Mouse (Mus musculus) gastrocnemius, postnatal 36 days (tissue): Measurements from ENCODE around the gene Sigirr. TPM values are rescaled to one million over a fixed set of nuclear protein-coding genes. Genes with fewer than 3 reads are reported as not detected.

Experiments used
- total RNA-seq, 2 experiments: library from RNA; stranded (reverse); gene quantifications; 2 replicates each; pipeline ENCODE4 v1.2.3; 2021

The Sigirr gene
- total RNA-seq, 2 experiments from 2014 or later = 1.7 to 2.0 TPM

Other genes starting within 250 kb of the Sigirr start
- not detected for gene Gm45785, start 244.2 kb downstream of the Sigirr start, total RNA-seq
- gene Ric8a, start 243.6 kb downstream of the Sigirr start, total RNA-seq = 10 to 100 TPM; 12.6 to 14.9 TPM
- gene Bet1l, start 243.0 kb downstream of the Sigirr start, total RNA-seq = 1 to 10 TPM; 5.2 to 7.9 TPM
- 10 to 100 TPM; 78.3 to 78.9 TPM for gene Psmd13, start 218.6 kb downstream of the Sigirr start, total RNA-seq
- 10 to 100 TPM; 26.0 to 26.3 TPM for gene Sirt3, start 218.3 kb downstream of the Sigirr start, total RNA-seq
- gene Cox8b, start 200.1 kb downstream of the Sigirr start, total RNA-seq = 1,000 to 10,000 TPM; 1,837 to 1,924 TPM
- gene Nlrp6, start 179.7 kb downstream of the Sigirr start, total RNA-seq = not detected
- 1 to 10 TPM; 3.6 to 4.6 TPM for gene Pgghg, start 159.2 kb downstream of the Sigirr start, total RNA-seq
- gene Ifitm5, start 150.3 kb downstream of the Sigirr start, total RNA-seq = under 1 TPM in 1 of 2 experiments, not detected in 1; 0.35 TPM
- not detected for gene Gm45717, start 144.6 kb downstream of the Sigirr start, total RNA-seq
- 10 to 100 TPM; 50.9 to 51.8 TPM for gene Ifitm2, start 144.6 kb downstream of the Sigirr start, total RNA-seq
- under 1 TPM in 1 of 2 experiments, not detected in 1; 0.77 TPM for gene Ifitm1, start 133.4 kb downstream of the Sigirr start, total RNA-seq
- gene Ifitm3, start 89.8 kb downstream of the Sigirr start, total RNA-seq = 10 to 100 TPM; 30.2 to 45.6 TPM
- not detected for gene Ifitm6, start 82.6 kb downstream of the Sigirr start, total RNA-seq
- not detected for gene Gm17387, start 71.4 kb downstream of the Sigirr start, total RNA-seq
- gene B4galnt4, start 39.5 kb downstream of the Sigirr start, total RNA-seq = under 1 TPM; 0.20 to 0.22 TPM
- gene Pkp3, start 22.4 kb downstream of the Sigirr start, total RNA-seq = under 1 TPM in 1 of 2 experiments, not detected in 1; 0.12 TPM
- not detected for gene Ano9, start 17.2 kb upstream of the Sigirr start, total RNA-seq
- 10 to 100 TPM; 15.9 to 18.7 TPM for gene Ptdss2, start 21.8 kb upstream of the Sigirr start, total RNA-seq
- 10 to 100 TPM; 41.8 to 45.9 TPM for gene Rnh1, start 72.3 kb upstream of the Sigirr start, total RNA-seq
- gene Hras, start 93.4 kb upstream of the Sigirr start, total RNA-seq = 100 to 1,000 TPM; 148 to 163 TPM
- gene Lrrc56, start 93.6 kb upstream of the Sigirr start, total RNA-seq = 1 to 10 TPM; 2.0 to 2.1 TPM
- not detected for gene Lmntd2, start 113.5 kb upstream of the Sigirr start, total RNA-seq
- gene Rassf7, start 115.3 kb upstream of the Sigirr start, total RNA-seq = under 1 TPM in 1 of 2 experiments, not detected in 1; 0.59 TPM
- 10 to 100 TPM; 19.2 to 20.6 TPM for gene Phrf1, start 128.2 kb upstream of the Sigirr start, total RNA-seq
- gene Irf7, start 165.9 kb upstream of the Sigirr start, total RNA-seq = 1 to 10 TPM in 1 of 2 experiments, under 1 TPM in 1; 0.71 to 2.5 TPM
- gene Cdhr5, start 176.2 kb upstream of the Sigirr start, total RNA-seq = under 1 TPM in 1 of 2 experiments, not detected in 1; 0.12 TPM
- gene Sct, start 178.6 kb upstream of the Sigirr start, total RNA-seq = not detected
- not detected for gene Drd4, start 191.4 kb upstream of the Sigirr start, total RNA-seq
- 10 to 100 TPM; 13.9 to 14.8 TPM for gene Deaf1, start 227.1 kb upstream of the Sigirr start, total RNA-seq
- gene Tmem80, start 227.2 kb upstream of the Sigirr start, total RNA-seq = 10 to 100 TPM; 10.2 to 10.6 TPM
- 1 to 10 TPM; 2.1 to 2.5 TPM for gene Eps8l2, start 238.3 kb upstream of the Sigirr start, total RNA-seq